Mouse (Mus musculus) midbrain, embryonic 15.5 days (tissue): ENCODE measurements around the gene Slc9a7. TPM values are rescaled to one million over a fixed set of nuclear protein-coding genes. Genes with fewer than 3 reads are reported as not detected.

ENCODE experiments used
- ATAC-seq: fragments of 200-750 bp; cut with Nextera tagmentation; replicated peaks from 2 replicates; pipeline ENCODE4 v1.8.0; 2017; ENCODE audit warnings: moderate TSS enrichment
- H3K27ac ChIP-seq: fragments of 300-500 bp; sonication (generic); 2 replicates; pipeline ENCODE4 v1.5.1; 2015; ENCODE audit warnings: mild to moderate bottlenecking, inconsistent platforms
- H3K27me3 ChIP-seq: fragments of 300-500 bp; sonication (generic); replicated peaks from 2 replicates; pipeline ENCODE4 v1.6.1; 2015; ENCODE audit warnings: inconsistent platforms
- H3K36me3 ChIP-seq: fragments of 300-500 bp; sonication (generic); replicated peaks from 2 replicates; pipeline ENCODE4 v1.6.1; 2015; ENCODE audit warnings: inconsistent platforms
- H3K4me1 ChIP-seq: fragments of 300-500 bp; sonication (generic); 2 replicates; pipeline ENCODE4 v1.6.1; 2015; ENCODE audit warnings: inconsistent platforms
- H3K4me2 ChIP-seq: fragments of 300-500 bp; sonication (generic); 2 replicates; pipeline ENCODE4 v1.6.1; 2015; ENCODE audit warnings: inconsistent platforms, mild to moderate bottlenecking, moderate library complexity
- H3K4me3 ChIP-seq: fragments of 300-500 bp; sonication (generic); 2 replicates; pipeline ENCODE4 v1.5.1; 2015; ENCODE audit warnings: mild to moderate bottlenecking, inconsistent platforms
- H3K9ac ChIP-seq: fragments of 300-500 bp; sonication (generic); 2 replicates; pipeline ENCODE4 v1.6.1; 2015; ENCODE audit warnings: mild to moderate bottlenecking, inconsistent platforms
- H3K9me3 ChIP-seq: fragments of 300-500 bp; sonication (generic); 2 replicates; pipeline ENCODE4 v1.6.1; 2016; ENCODE audit warnings: inconsistent platforms
- WGBS: fragments of 180-500 bp; shearing (Covaris S2); methylation state at CpG from one replicate; pipeline ENCODE4 v1.1.7; 2015; ENCODE audit warnings: mixed read lengths; 5-methylcytosine and 5-hydroxymethylcytosine counted together
- polyA plus RNA-seq: library from polyadenylated mRNA; unstranded; fragments of >200 nt; fragmentation: Nextera tagmentation; extraction: Ambion mirVana; gene quantifications from 2 replicates; pipeline ENCODE4 v1.2.1, GENCODE M21; 2015

Gene Slc9a7
- polyA plus RNA-seq = 12.8 and 13.3 TPM in 2 replicates

- H3K4me2 ChIP-seq = peak within 1 kb of the TSS; percentile 51
- peak within 1 kb of the TSS; percentile 72 for H3K4me3 ChIP-seq
- H3K4me1 ChIP-seq = no peaks in the 10 kb centered on the region
- WGBS = 15% methylated on average over 54 of the region's 65 CpGs
- H3K27ac ChIP-seq = peak within 1 kb of the TSS; percentile 74
- no peaks in the 10 kb centered on the region for H3K27me3 ChIP-seq
- no peaks in the 10 kb centered on the region for H3K9me3 ChIP-seq
- no peaks in the 10 kb centered on the region for H3K36me3 ChIP-seq
- ATAC-seq = peak; percentile 94
- peak within 1 kb of the TSS; percentile 68 for H3K9ac ChIP-seq
Observed at GRCm38 (mm10) chrX:20291282-20292039, at the start of gene Slc9a7. Gene Slc9a7, minus strand, starts transcription at chrX:20291807.

DNA sequence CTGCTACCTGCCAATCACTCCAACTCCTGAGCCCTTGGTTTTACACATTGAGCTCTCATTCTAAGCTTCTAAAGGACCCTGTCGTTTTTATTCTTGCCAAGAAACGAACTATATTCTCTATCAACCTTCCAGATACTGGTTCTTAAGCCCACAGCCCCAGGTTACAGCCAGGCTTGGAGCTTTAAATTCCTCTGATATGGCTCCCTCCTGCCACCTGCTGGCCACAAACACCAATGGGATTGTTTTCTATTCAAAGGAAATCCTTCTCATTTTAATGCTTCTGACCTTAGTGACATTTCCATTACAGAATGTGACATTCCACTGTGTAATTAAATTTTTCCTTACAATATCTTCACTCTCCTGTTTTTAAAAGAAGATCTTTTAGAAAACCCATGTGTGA is 44.1 kb upstream of the Slc9a7 start:
- no peak for ATAC-seq
- H3K9me3 ChIP-seq = no peaks in the 10 kb centered on the region

GRCm38 (mm10) chrX:20332756-20333155 is 41.1 kb upstream of the Slc9a7 start:
- Histone ChIP-seq H3K27me3 (no peaks in the 10 kb centered on the region), H3K36me3 (no peaks in the 10 kb centered on the region), H3K4me1 (no peaks in the 10 kb centered on the region), H3K4me2 (no peak overlapping the region), H3K9ac (no peak overlapping the region), H3K27ac (no peak overlapping the region), H3K4me3 (no peak overlapping the region), H3K9me3 (no peaks in the 10 kb centered on the region)
- 43% methylated on average over 1 of the region's 1 CpGs for WGBS
- ATAC-seq = no peak

More for the DNA sequence above, 44.1 kb upstream of the Slc9a7 start:
- no peak overlapping the region for H3K27ac ChIP-seq
- H3K36me3 ChIP-seq = no peaks in the 10 kb centered on the region
- 28% methylated on average over 2 of the region's 2 CpGs for WGBS
- no peak overlapping the region for H3K4me3 ChIP-seq
- no peaks in the 10 kb centered on the region for H3K4me1 ChIP-seq
- no peaks in the 10 kb centered on the region for H3K27me3 ChIP-seq
- H3K9ac ChIP-seq = no peak overlapping the region
- no peak overlapping the region for H3K4me2 ChIP-seq

GRCm38 (mm10) chrX:20307215-20307614 is 15.6 kb upstream of the Slc9a7 start:
- Histone ChIP-seq H3K27me3 (no peaks in the 10 kb centered on the region), H3K9me3 (no peaks in the 10 kb centered on the region), H3K4me2 (no peak overlapping the region), H3K9ac (no peak overlapping the region), H3K27ac (no peak overlapping the region), H3K4me3 (no peak overlapping the region), H3K36me3 (no peaks in the 10 kb centered on the region), H3K4me1 (no peaks in the 10 kb centered on the region)
- no peak for ATAC-seq
- WGBS = 43% methylated on average over 3 of the region's 3 CpGs

- H3K27ac ChIP-seq = no peak overlapping the region
- no peak overlapping the region for H3K9ac ChIP-seq
- no peak overlapping the region for H3K4me3 ChIP-seq
- no peaks in the 10 kb centered on the region for H3K9me3 ChIP-seq
- H3K4me2 ChIP-seq = no peak overlapping the region
- no peaks in the 10 kb centered on the region for H3K36me3 ChIP-seq
- no peaks in the 10 kb centered on the region for H3K4me1 ChIP-seq
- H3K27me3 ChIP-seq = no peaks in the 10 kb centered on the region
- ATAC-seq = no peak
Observed at GRCm38 (mm10) chrX:20305941-20306340, 14.3 kb upstream of the Slc9a7 start.

DNA sequence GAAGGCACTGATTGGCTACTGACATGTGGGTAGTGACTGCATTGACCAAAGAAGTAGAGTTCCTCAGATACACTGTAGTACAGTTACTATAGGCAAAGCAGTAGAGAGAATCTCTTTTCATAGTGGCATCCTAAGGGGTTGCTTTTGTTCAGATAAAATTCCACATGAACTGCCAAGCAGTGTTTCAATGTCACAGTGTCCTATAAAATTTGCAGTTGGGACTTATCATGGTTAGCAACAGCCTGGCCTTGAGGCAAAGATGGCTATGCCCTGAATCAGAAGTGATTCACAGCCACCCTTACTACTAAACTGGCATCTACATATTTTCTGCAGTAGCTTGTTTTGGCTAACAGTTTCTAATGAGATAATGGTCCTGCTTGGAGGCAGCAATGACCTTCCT is 11.7 kb upstream of the Slc9a7 start:
- Histone ChIP-seq H3K4me2 (no peak overlapping the region), H3K4me3 (no peak overlapping the region), H3K27me3 (no peaks in the 10 kb centered on the region), H3K9ac (no peak overlapping the region), H3K9me3 (no peaks in the 10 kb centered on the region), H3K36me3 (no peaks in the 10 kb centered on the region), H3K27ac (no peak overlapping the region), H3K4me1 (no peaks in the 10 kb centered on the region)
- no peak for ATAC-seq

DNA sequence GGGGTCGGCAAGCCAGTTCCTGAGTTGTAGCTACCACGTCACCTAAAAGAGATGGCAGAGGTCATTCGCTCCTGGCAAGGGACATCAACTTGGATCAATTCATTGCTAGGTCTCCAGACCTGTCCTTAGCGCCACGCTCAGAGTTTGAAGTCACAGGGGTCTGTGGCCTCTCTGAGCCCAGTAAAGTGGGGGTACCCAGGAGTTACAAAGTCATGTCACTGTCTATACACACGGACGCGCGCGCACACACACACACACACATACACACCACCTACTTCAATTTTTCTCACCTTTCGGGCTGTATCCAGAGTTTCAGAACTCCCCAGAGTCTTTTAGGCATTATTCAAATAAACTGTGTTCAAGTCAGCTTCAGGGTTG is 422 bp upstream of the Slc9a7 start:
- Histone ChIP-seq H3K27ac (peak overlapping the region; percentile 74; the same call in 1 of the 2 replicates), H3K9me3 (no peaks in the 10 kb centered on the region), H3K4me3 (peak overlapping the region; percentile 72), H3K4me2 (peak overlapping the region; percentile 51), H3K36me3 (no peaks in the 10 kb centered on the region), H3K27me3 (no peaks in the 10 kb centered on the region), H3K9ac (peak overlapping the region; percentile 68; the same call in 1 of the 2 replicates), H3K4me1 (no peaks in the 10 kb centered on the region)
- ATAC-seq = no peak; the same call in 1 of the 2 replicates
- 40% methylated on average over 11 of the region's 11 CpGs for WGBS

- peak overlapping the region; percentile 74 for H3K27ac ChIP-seq
- 21% methylated on average over 5 of the region's 5 CpGs for WGBS
Observed at GRCm38 (mm10) chrX:20290715-20291114, 892 bp downstream of the Slc9a7 start.

GRCm38 (mm10) chrX:20288674-20289073 is 2.9 kb downstream of the Slc9a7 start:
- no peak for ATAC-seq
- 88% methylated on average over 3 of the region's 3 CpGs for WGBS
- H3K4me1 ChIP-seq = no peaks in the 10 kb centered on the region
- H3K9me3 ChIP-seq = no peaks in the 10 kb centered on the region
- H3K4me3 ChIP-seq = no peak overlapping the region; the same call in 1 of the 2 replicates
- peak overlapping the region; percentile 51; the same call in 1 of the 2 replicates for H3K4me2 ChIP-seq
- H3K9ac ChIP-seq = no peak overlapping the region
- H3K27ac ChIP-seq = no peak overlapping the region
- H3K27me3 ChIP-seq = no peaks in the 10 kb centered on the region
- no peaks in the 10 kb centered on the region for H3K36me3 ChIP-seq

More at GRCm38 (mm10) chrX:20290715-20291114, 892 bp downstream of the Slc9a7 start:
- Histone ChIP-seq H3K9ac (peak overlapping the region; percentile 68; the same call in 1 of the 2 replicates), H3K4me2 (peak overlapping the region; percentile 51), H3K4me1 (no peaks in the 10 kb centered on the region), H3K36me3 (no peaks in the 10 kb centered on the region), H3K9me3 (no peaks in the 10 kb centered on the region), H3K27me3 (no peaks in the 10 kb centered on the region), H3K4me3 (peak overlapping the region; percentile 72)
- ATAC-seq = peak; percentile 13; the same call in 1 of the 2 replicates

DNA sequence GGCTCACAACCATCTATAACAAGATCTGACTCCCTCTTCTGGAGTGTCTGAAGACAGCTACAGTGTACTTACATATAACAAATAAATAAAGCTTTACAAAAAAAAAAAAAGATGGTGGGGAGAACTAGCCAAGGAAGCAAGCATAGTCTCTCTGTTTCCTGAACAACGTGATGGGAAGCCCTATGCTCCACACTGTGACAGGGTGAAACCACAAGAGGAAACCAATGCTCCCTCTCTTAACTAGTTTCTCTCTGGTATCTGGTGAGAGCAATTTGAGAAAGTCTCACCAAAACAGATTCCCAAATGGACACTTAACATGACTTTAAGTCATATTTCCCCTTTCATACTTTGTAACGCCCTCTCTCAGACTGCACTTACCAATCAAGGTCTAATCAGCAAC is 5.4 kb downstream of the Slc9a7 start:
- Histone ChIP-seq H3K9me3 (no peaks in the 10 kb centered on the region), H3K36me3 (no peaks in the 10 kb centered on the region), H3K4me3 (no peak overlapping the region), H3K4me2 (no peak overlapping the region), H3K9ac (no peak overlapping the region), H3K4me1 (no peaks in the 10 kb centered on the region), H3K27me3 (no peaks in the 10 kb centered on the region), H3K27ac (no peak overlapping the region)
- no peak for ATAC-seq
- 85% methylated on average over 2 of the region's 2 CpGs for WGBS

DNA sequence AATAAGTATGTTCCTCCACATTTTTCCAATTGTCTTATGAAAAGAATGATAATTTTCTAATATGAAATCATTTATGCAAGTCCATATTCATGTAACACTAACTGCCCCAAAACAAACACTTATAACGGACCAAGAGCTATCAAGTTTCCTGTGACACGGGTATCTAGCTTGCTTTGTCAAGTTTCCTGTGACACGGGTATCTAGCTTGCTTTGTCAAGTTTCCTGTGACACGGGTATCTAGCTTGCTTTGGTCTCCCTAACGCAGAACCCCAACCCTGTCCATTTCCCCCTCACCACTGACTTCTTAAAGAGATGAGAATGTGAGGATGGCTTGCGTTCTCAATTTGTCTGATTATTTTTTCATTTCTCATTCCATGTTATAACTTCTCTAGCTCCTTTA is 12.2 kb downstream of the Slc9a7 start:
- no peaks in the 10 kb centered on the region for H3K27me3 ChIP-seq
- no peaks in the 10 kb centered on the region for H3K4me1 ChIP-seq
- no peak for ATAC-seq
- H3K4me2 ChIP-seq = no peak overlapping the region
- no peak overlapping the region for H3K9ac ChIP-seq
- 85% methylated on average over 6 of the region's 6 CpGs for whole genome bisulfite sequencing
- no peaks in the 10 kb centered on the region for H3K36me3 ChIP-seq
- H3K4me3 ChIP-seq = no peak overlapping the region
- H3K9me3 ChIP-seq = no peaks in the 10 kb centered on the region
- no peak overlapping the region for H3K27ac ChIP-seq

DNA sequence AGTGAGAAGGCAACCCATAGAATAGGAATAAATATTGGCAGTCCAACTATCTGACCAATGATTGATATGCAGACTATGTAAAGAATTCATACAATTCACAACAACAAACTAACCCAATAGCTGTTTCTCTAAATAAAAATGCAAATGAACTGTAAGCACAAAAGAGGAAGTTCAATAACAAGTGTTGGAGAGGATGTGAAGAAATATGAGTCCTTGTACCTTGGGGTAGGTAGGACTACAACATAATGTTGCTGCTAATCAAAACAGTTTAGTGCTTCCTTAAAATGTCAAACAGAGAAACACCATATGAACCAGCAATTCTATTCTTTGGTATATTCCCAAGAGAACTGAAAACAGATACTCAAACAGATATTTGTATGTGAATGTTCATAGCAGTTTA is 17.8 kb downstream of the Slc9a7 start:
- no peak overlapping the region for H3K9ac ChIP-seq
- no peaks in the 10 kb centered on the region for H3K4me1 ChIP-seq
- ATAC-seq = no peak

DNA sequence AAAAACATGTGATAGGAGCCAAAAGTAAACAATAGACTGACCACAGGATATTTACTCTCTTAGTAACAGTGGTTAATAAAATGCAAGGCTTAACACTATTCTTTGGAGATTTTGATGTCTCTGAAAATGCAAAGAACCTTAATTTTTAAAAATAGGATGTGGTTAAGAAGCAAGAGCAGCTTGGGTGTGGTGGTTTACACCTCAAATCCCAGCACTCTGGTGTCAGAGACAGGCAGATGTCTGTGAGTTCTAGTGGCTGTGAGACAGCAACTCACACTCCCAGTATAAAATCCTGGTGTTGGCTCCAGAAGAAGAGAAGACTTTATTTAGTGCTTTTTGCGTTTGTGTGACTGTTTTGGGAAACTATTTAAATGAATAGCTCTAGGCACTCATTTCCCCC is 19.6 kb downstream of the Slc9a7 start:
- Histone ChIP-seq H3K9me3 (no peaks in the 10 kb centered on the region), H3K36me3 (no peaks in the 10 kb centered on the region), H3K27ac (no peak overlapping the region), H3K4me3 (no peak overlapping the region), H3K4me1 (no peaks in the 10 kb centered on the region), H3K27me3 (no peaks in the 10 kb centered on the region), H3K4me2 (no peak overlapping the region), H3K9ac (no peak overlapping the region)
- 64% methylated on average over 1 of the region's 1 CpGs for WGBS
- ATAC-seq = no peak

More for the DNA sequence above, 17.8 kb downstream of the Slc9a7 start:
- H3K27ac ChIP-seq = no peak overlapping the region
- H3K4me3 ChIP-seq = no peak overlapping the region
- no peak overlapping the region for H3K4me2 ChIP-seq
- no peaks in the 10 kb centered on the region for H3K27me3 ChIP-seq
- H3K9me3 ChIP-seq = no peaks in the 10 kb centered on the region
- no peaks in the 10 kb centered on the region for H3K36me3 ChIP-seq
